8 mouse cellular contexts compared by ENCODE assay signal in genomic region chr1:166043451-166044149, GRCm38 (mm10). TPM values are rescaled to one million over a fixed set of nuclear protein-coding genes. Genes with fewer than 3 reads are reported as not detected.
A peak's percentile ranks its signal among the peaks of the same experiment; 100 is the strongest.
DNase-seq lines count a peak whose midpoint lies in the region; ATAC-seq and TF ChIP-seq lines count a peak whose summit lies in the region.

No protein-coding gene starts in this region.

- no peak for TF ChIP-seq CTCF in olfactory bulb, adult 2 months (IDR thresholded peaks at IDR 0.05; ENCODE audit: insufficient read depth, low read depth, low read length)

- H3K9ac ChIP-seq in hindbrain, embryonic 13.5 days = no peak overlapping the region

- no peaks in the 10 kb centered on the region for H3K36me3 ChIP-seq in megakaryocyte, embryonic 14.5 days (replicated peaks; ENCODE audit: low read length)
- no peaks in the 10 kb centered on the region for H3K36me3 ChIP-seq in hindbrain, embryonic 13.5 days

- H3K4me2 ChIP-seq in hindbrain, embryonic 13.5 days = no peak overlapping the region

- peak; percentile 16 for DNase-seq in adrenal gland, postnatal 14 days
- no peak for DNase-seq in adrenal gland, postnatal 36 days
- no peak for DNase-seq in kidney, postnatal 36 days
- no peak for DNase-seq in spleen, adult 18-20 months

- no peak overlapping the region for H3K27ac ChIP-seq in hindbrain, embryonic 13.5 days
- peak overlapping the region; percentile 37 for H3K27ac ChIP-seq in olfactory bulb, adult 2 months (ENCODE audit: insufficient read depth, low read depth, low read length)

- peaks cover 81% of the 10 kb centered on the region for H3K4me1 ChIP-seq in megakaryocyte, embryonic 14.5 days
- peaks cover 30% of the 10 kb centered on the region for H3K4me1 ChIP-seq in hindbrain, embryonic 13.5 days (replicated peaks)
- H3K4me1 ChIP-seq in olfactory bulb, adult 2 months (ENCODE audit: control insufficient read depth, insufficient read depth, low read length) = peaks cover 33% of the 10 kb centered on the region

- peak overlapping the region; percentile 70 for H3K4me3 ChIP-seq in megakaryocyte, embryonic 14.5 days (replicated peaks)
- H3K4me3 ChIP-seq in hindbrain, embryonic 13.5 days = no peak overlapping the region
- no peak overlapping the region for H3K4me3 ChIP-seq in olfactory bulb, adult 2 months (ENCODE audit: insufficient read depth, low read depth, low read length)

- 65% methylated on average over 21 of the region's 21 CpGs for WGBS in hindbrain, embryonic 13.5 days
- 61% methylated on average over 21 of the region's 21 CpGs for WGBS in olfactory bulb, adult 2 months

- H3K27me3 ChIP-seq in megakaryocyte, embryonic 14.5 days (replicated peaks) = peaks cover 32% of the 10 kb centered on the region
- peaks cover 31% of the 10 kb centered on the region for H3K27me3 ChIP-seq in hindbrain, embryonic 13.5 days

- ATAC-seq in megakaryocyte, adult 5-6 weeks (ENCODE audit: poor library complexity, severe bottlenecking) = no peak
- peak; percentile 30; the same call in 1 of the 2 replicates for ATAC-seq in hindbrain, embryonic 13.5 days (ENCODE audit: low FRiP score)

- TF ChIP-seq POLR2A in olfactory bulb, adult 2 months (IDR thresholded peaks at IDR 0.05; ENCODE audit: insufficient read depth, low read depth, low read length) = no peak

- no peaks in the 10 kb centered on the region for H3K9me3 ChIP-seq in megakaryocyte, embryonic 14.5 days
- H3K9me3 ChIP-seq in hindbrain, embryonic 13.5 days = no peaks in the 10 kb centered on the region

RNA-seq across cellular contexts. Expression of gene Pou2f1, which starts 41.1 kb away (rescaled TPM):
- 15.0 and 18.8 TPM in 2 replicates for total RNA-seq in adrenal gland, postnatal 14 days (2021)
- total RNA-seq in adrenal gland, postnatal 36 days (2021) = 10 to 100 TPM; 11.2 to 14.3 TPM
- 3.8 and 3.9 TPM in 2 replicates for polyA plus RNA-seq in megakaryocyte, embryonic 14.5 days (2012; ENCODE audit: insufficient read depth, low replicate concordance)
- 21.9 and 25.6 TPM in 2 replicates for total RNA-seq in megakaryocyte, adult 5-6 weeks (2015)
- 12.9 and 18.1 TPM in 2 replicates for total RNA-seq in megakaryocyte, adult 5-6 weeks (2017)
- 21.0 and 22.2 TPM in 2 replicates for polyA plus RNA-seq in hindbrain, embryonic 13.5 days (2015; fragmentation: Nextera tagmentation; extraction: Ambion mirVana)
- polyA plus RNA-seq in olfactory bulb, adult 2 months (2012; ENCODE audit: insufficient read depth, insufficient read length, low replicate concordance, missing spikeins) = 81.5 TPM in 1 of 2 replicates, not detected in the other
